Mouse (Mus musculus): ENCODE measurements at regions not wholly inside any gene's neighbourhood (a gene's known extent, or its start where the extent isn't known, plus 50 kb on each side); places are given as distances from the start of the nearest gene placed in this dataset.
A peak's percentile ranks its signal among the peaks of the same experiment; 100 is the strongest.

DNA sequence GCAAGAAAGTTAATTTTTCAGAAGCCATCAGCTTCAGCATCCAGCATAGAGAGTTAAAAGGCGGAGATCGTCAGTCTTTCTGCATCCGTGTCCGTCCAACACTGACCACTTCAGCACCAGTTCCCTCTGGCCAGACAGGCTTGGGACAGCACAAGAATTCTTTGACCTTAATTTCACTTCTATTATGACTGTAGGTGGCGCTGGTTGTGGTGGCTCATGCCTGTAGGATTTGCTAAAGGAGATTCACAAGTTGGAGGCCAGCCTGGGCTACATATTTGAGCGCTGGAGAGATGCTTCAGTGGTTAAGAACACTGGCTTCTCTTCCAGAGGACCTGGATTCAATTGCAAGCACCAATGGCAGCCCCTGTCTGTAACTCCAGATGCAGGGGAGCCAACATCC is 66.0 kb downstream of the Amer2 start:
- ATAC-seq (ENCODE audit: low TSS enrichment) = no peak

DNA sequence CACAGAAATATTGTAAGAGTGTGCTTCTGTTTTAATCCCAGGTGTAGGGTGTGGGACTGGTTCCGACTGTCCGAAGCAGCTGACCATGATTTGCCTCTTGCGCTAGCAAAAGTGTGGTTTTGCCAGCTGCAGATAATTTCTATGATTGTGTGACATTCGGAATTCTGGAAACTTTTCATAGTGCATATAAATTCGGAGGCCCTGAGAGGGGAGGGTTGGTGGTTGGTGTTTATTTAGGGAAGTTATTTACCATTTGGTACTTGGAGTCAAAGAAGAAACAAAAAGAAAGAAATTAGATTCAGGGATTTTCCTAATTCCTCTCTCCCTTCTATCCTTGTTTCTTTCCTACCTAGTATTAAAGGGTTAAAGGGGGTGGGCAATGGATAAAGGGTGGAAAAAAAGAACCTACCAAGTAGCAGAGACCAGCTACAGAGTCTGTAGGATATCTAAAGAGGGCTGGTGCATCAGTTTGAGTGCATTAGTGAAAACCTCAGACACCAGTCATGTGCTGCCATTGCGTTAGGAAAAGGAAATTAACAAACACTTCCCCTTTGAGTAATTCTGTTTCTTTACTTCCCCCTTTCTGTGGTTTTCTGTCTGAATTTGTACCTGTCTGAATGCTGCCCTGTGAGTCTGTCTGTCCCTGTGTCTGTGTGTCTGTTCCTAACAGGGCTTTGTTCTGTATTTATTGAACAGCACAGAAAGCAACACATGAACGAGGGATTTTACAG is 70.9 kb downstream of the Amer2 start:
- no peak for ATAC-seq (ENCODE audit: low TSS enrichment)

DNA sequence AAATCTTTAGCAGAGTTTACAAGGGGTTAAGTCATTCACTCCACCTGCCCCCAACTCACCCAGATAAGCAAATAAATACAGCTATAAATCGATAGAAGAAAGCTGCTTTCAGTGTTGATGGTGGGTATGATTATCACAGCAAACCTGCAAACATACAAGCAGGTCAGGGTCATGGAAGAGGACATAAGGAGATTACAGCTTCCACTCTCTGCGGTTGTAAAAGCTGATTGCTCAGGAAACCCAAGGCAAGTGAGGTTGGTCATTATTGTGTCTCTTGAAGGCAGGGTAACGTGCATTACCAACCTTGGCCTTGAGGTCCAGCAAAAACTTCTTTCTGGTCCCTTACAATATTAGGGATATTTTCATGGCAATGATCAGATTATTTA is 71.5 kb downstream of the Amer2 start:
- no peak for ATAC-seq (ENCODE audit: low TSS enrichment)

DNA sequence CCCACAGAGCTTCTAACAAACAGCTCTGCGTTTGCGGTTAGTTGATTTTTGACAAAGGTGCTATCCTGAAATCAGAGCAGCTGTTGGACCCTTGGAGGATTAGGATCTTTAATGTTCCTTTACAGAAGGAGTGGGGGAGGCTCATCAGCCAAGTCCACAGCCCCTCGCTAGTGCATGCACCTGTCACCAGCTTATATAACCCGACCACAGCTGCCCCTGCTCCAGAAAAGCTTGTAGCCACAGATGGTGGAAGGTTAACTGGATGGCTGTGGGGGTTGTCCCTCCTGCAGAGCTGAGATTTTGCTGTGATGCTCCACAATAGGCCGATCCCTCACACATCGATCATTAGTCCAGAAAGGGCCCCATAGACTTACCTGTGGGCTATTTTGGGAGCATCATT is 73.0 kb downstream of the Amer2 start:
- no peak for ATAC-seq (ENCODE audit: low TSS enrichment)

DNA sequence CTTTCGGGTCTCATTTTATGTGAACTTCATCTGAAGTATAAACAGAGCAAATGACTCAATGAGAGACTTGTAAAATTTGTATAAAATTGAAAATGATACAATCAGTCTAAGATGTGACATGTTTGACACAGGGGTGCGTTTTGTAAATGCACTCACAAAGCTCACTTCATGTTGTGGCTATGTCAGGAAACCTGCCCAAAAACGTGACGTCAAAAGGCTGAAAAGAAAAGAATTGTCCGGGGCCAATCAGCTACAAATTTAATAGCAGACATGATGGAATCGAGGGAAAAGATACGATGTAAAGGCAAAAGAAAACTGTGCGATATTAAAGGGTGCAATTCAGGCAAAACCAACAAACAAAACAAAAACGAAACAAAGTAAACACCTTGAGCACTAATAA is 78.2 kb downstream of the Amer2 start:
- ATAC-seq (ENCODE audit: low TSS enrichment) = no peak

DNA sequence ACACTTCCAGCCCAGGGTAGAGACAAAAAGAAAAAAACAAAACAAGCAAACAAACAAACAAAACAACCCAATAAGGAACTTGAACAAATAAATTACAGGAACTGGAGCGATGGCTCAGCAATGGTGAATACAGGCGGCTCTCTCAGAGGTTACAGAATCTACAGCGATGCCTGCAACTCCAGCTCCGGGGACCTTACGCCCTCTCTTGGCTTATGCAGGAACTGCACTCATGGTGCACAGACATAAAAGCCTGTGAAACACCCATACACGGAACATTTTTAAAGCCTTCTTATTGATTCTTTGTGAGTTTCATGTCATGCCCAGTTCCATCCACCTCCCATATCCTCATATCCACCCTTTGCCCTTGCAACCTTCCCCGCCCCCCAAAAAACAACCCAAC is 78.6 kb downstream of the Amer2 start:
- no peak for ATAC-seq (ENCODE audit: low TSS enrichment)

DNA sequence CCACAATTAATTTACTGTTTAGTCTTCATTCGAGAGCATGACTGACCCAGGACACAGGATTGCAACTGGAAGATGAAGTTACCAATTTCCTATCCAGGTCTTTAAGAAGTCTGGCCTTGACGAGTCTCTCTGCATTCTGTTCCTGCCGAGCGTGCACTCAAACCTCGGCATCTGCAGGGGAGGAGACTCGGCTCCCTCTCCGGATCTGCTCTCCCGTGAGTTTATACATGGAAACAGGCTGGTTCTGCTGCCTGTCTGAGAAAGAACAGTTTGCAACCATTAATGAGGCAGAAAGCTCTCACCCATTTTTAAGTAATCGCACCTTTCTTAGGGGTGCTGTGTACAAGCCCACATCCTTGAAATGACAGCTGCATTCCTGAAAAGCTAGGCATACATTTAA is 83.7 kb downstream of the Amer2 start:
- ATAC-seq (ENCODE audit: low TSS enrichment) = peak; percentile 83; the same call in 1 of the 2 replicates

DNA sequence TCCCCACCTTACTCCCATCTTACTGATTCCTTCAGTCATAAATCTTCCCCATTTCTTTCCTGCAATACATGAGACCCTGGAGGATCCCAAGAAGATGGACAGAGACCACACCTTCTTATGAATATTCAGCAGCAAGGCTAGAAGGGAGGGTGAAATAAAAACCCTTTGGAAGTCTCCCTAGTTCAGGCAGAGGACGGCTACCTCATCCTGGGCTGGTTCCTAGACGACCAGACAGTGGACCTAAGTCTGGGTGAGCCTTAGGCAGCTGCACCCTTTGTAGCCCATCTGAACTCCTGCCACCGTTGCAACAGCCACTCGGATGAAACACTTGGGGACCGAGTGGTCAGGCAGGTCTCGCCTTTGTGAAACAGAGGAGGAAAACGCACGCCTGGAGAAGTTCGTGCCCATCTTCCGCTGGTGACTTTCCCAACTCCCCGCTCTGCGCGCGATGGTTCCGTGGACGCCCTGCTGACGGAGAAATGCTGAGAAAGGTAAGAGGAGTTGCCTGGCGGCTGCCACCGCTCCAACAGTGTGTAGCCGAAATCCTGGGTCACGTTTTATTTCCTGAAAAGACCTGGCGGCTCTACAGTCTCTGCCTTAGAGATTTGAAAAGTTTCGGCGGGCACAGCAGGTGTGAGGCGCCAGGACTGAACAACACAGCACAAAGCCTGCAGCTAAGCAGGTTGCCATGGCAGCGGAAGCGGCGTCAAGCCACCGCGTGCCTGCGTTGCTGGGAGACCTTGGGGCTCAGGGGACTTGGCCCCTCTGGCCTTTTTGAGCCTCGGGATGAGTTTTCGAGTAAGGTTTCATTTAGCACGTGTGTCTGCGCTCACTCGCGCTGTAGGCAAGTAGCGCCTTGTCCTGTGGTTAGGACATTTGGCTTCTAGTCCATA is 112.2 kb downstream of the Amer2 start:
- peak; percentile 85 for ATAC-seq (ENCODE audit: low TSS enrichment)

DNA sequence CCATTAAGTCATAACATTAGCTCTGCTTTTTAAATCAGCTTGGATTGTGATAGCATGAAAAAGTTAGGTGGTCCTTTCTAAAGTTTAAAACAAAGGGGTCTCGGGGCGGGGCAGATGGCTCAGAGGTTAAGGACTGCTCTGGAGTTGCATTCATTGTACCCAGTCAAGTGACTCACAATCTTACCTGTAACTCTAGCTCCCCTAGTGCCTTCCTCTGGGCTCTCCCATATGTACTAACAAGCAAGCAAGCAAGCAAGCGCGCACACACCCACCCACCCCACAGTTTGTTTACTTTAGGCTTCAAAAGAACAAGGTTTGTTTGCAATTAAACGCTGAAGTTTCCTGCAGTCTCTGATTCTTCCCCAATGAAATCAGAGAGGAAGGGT is 112.8 kb downstream of the Amer2 start:
- ATAC-seq (ENCODE audit: low TSS enrichment) = peak; percentile 59; the same call in 1 of the 2 replicates

DNA sequence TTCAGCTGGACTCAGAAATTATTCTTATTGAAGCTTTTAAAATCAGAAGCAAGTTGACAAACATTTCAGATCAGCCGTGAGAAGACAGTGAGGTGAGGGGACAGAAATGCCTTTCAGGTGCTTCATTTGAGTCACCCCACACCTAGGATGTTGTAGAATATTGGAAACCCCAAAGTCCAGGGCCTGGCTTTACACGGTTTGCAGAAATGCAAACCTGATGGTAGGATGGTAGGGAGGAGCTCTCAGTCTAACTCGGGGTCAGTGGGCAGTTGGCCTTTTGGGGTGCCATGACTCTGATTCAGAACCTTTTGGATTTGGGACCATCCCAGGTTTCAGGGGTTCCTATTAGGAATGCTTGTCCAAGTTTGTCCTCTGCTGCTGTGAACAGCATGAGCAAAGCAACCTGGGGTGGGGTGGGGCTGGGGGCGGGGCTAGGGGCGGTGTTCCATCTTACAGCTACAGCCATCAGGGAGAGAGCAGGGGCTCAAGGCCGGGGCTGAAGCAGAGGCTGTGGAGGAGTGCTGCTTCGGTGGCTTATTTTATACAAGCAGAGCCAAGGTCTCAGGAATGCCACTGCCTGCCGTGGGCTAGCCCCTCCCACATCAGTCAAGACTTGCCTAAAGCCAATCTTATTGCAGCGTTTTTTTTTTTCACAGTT is 113.3 kb downstream of the Amer2 start:
- no peak for ATAC-seq (ENCODE audit: low TSS enrichment)

DNA sequence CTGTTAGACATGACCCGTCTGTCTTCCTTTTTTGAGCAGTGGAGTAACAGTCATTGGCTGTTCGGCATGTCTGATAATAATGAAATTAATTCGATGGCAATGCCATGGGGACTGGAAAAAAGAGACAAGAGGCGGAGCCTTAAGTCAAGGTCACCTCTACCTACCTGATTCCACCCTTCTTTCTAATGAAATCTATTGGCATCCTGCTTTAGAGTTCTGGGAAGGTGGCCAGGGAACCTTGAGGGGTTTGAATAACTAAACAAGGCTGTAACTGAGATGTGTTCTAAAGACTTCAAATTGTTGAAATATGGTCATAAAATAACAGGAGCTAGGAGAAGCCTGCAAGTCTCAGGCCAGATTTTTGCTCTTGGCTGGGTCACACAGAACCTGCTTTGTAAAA is 116.1 kb downstream of the Amer2 start:
- no peak for ATAC-seq (ENCODE audit: low TSS enrichment)

DNA sequence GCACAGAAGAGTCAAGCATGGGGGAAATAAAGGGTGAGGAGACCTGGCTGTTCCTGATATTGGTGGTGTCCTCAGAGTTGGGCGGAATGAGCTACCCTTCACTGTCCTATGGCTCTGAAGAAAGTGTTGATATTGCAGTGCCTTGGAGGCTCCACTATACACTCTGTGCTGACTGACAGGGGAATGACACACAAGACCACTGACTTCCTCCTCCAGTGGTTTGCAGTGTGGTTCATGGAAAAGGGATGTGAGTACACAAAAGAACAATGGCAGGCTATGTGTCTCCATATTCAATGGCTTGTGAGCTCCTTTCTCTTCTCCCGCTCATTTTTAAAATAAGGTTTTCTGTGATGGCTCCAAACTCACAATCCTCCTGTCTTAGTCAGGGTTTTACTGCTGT is 117.8 kb downstream of the Amer2 start:
- ATAC-seq (ENCODE audit: low TSS enrichment) = no peak

DNA sequence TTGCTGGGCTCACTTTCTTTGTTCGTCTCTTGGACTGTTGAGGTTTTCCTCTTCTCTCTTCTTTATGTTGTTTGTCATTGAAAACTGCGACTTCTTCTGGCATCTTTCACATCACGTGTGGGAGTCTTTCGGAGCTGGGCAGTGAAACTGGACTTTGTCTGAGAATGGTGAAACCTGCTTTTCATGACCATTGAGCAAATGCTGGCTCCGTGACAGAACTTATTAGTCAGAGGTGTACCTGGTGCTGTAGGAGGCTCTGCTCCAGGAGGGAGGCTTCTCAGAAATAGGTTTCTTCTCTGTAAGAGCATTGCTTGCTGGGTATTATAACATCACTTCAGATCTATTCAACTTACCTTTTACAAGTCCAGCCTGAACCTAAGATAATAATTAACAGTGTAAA is 122.4 kb downstream of the Amer2 start:
- no peak for ATAC-seq (ENCODE audit: low TSS enrichment)

DNA sequence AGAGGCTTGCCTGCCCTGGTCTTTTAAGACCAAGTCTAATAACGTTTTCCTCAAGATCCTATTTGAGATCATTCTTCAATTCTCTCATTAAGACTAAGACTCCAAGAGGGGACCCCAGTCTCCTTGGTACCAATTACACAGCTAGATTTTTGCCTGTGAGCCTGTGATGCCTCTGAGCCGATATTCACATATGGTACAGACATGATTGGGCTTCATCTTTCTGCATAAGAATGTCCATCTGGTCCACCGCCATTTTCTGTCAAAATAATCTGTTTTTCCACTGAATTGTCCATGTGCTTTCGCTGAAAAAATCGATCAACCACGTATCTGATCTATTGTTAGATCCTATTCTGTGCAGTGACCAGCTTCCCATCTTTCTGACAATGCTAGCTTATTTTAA is 129.5 kb downstream of the Amer2 start:
- no peak for ATAC-seq (ENCODE audit: low TSS enrichment)

DNA sequence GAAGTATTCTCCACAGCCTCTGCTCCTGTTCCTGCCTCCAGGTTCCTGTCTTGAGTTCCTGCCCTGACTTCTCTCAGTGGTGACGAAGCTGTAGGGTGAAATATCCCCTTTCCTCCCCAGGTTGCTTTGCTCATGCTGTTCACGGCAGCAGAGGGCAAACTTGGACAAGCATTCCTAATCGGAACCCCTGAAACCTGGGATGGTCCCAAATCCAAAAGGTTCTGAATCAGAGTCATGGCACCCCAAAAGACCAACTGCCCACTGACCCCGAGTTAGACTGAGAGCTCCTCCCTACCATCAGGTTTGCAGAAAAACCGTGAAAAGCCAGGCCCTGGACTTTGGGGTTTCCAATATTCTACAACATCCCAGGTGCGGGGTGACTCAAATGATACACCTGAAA is 128.7 kb upstream of the Spata13 start:
- ATAC-seq (ENCODE audit: low TSS enrichment) = no peak

DNA sequence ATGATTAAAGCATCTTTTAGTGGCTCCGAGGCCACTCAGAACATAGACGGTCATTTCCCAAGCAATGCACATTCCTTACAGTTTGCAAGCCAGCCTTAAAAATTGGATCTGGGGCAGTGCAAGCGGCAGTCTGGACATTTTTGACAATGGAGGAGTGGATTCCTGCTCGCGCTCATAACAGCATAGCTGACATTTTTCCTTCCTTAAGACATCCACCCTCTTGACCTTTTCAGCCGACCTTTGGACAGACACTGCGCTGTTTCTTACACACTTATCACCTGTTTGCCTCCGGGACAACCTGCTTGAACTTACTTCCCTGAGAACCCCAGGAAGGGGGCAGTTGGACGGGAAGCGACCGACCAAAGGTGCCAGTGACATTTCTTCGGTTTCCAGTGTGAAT is 127.5 kb upstream of the Spata13 start:
- ATAC-seq (ENCODE audit: low TSS enrichment) = no peak

DNA sequence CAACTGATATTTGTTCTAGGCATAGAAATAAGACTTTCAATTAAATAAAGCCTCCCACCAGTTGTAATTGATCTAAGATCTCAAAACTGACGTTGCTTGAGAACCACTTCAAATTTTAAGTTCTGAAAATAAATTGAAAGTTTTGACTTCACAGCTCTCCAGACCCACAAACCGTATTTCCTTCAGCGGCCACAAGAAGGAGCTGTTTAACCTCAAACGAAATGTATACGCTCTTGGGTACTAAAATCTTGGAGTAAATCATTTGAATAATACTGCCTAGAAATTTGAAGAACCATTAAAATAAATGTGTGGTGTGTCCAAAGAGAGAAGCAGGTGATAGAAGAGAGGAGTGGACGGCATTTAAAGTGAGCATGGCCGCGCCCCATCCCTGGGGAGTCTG is 120.2 kb upstream of the Spata13 start:
- ATAC-seq (ENCODE audit: low TSS enrichment) = peak; percentile 62; the same call in 1 of the 2 replicates

DNA sequence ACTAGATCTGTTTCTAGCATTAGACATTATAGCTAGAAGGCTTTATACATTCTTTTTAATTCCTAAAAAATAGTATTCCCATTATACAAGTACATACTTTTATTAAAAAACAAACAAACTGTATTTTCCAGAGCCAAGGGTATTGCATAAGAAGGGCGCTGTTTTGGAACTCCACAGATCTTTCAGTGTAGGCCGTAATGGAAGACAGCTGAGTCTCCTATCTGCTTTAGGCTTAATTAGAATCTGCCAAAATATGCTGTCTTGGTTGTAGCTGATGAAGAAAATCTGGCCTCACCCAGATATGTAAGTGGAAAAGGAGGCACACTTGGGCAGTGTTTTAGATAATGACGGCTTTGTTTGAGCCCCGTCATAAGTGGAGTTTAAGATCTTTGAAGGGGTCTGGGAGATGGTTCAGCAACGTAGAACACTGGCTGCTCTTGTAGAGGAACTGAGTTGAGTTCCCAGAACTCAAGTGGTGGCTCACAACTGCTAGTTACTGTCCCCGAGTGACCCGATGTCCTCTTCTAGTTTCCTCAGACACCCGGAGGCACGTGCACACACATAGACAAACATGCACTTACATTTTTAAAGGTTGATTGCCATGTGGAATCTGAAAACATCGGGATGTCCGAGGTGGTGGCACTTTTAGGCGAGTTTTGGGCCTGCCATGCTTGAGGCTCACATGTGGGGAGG is 118.6 kb upstream of the Spata13 start:
- ATAC-seq (ENCODE audit: low TSS enrichment) = no peak

DNA sequence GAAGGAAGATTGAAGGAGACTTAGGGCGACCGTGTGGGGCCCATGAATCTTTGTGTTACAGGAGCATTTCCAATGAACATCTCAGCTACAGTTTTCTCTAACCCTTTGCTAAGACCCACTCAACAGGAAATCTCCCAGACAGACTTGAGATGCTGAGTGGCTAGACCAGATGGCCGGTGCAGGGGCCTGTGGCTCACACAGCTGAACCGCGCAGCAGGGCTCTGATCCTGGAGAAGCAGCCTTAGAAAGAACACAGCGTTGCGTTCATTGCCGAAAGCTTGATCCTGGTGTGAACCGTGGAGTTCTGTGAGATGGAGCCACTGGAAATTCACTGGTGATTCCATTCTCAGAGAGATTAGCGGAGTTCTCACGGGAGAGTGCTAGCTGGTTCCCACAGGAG is 115.9 kb upstream of the Spata13 start:
- no peak for ATAC-seq (ENCODE audit: low TSS enrichment)

DNA sequence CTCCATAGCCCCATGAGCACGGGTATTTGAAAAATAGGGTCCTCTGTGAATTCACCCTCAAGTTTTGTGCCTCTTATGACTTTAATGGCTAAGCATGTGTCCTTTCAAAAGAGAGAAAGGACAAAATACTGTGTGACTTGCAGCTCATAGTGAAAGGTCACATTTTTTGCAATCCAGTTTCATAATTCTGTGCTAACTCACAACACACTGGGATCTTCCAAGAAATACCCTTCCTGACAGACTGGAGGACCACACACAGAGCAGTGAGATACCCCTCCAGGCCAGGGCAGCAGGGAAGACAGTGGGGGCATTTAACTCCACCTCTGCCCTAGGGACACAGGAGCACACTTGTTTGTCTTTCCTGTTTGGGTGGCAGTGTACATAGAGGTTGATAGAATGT is 110.8 kb upstream of the Spata13 start:
- ATAC-seq (ENCODE audit: low TSS enrichment) = no peak

DNA sequence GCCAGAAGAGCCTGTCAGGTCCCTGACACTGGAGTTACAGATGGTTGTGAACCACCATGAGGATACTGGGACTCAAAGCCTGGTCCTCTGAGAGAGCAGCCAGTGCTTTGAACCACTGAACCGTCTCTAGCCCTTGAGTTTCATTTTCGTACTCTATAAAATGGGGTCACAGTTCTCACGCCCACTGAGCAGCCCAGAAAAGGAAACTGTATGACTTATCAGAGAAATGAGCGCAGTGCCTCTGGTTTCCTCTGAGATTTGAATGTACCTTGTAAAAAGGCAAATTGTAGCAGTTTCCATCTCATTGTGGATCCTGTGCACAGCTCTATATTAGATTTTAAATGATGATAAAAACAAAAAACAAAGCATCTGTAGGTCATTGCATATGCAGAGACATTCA is 108.9 kb upstream of the Spata13 start:
- ATAC-seq (ENCODE audit: low TSS enrichment) = no peak

DNA sequence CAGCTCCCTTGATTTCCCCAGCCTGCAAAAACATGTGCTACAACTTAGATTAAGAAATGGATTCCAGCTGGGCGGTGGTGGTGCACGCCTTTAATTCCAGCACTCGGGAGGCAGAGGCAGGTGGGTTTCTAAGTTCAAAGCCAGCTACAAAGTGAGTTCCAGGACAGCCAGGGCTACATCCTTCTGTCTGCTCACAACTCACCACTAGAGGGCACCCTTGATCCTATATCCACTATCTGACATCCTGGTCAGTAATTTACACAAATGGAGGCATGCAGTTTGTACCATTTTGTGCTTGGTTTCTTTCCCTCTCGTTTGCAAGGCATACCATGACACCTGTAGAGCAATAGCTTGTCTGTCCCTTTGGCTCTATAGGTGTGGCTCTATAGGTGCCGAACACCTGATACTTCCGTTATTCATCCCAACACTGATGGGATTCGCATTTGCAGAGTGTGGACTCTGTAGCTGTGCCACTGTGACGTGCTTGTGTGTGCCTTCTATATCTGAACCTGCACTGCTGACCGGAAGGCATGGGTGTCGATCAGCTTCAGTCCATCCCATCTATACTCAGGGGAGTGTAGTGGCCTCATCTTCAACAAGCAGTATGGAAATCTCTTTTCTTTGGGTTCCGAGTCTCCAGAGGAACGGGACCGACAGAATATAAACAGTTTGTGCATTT is 108.4 kb upstream of the Spata13 start:
- peak; percentile 85 for ATAC-seq (ENCODE audit: low TSS enrichment)
